Mouse (Mus musculus): Measurements from ENCODE around the gene C1galt1c1.
A peak's percentile ranks its signal among the peaks of the same experiment; 100 is the strongest.

Gene C1galt1c1

DNA sequence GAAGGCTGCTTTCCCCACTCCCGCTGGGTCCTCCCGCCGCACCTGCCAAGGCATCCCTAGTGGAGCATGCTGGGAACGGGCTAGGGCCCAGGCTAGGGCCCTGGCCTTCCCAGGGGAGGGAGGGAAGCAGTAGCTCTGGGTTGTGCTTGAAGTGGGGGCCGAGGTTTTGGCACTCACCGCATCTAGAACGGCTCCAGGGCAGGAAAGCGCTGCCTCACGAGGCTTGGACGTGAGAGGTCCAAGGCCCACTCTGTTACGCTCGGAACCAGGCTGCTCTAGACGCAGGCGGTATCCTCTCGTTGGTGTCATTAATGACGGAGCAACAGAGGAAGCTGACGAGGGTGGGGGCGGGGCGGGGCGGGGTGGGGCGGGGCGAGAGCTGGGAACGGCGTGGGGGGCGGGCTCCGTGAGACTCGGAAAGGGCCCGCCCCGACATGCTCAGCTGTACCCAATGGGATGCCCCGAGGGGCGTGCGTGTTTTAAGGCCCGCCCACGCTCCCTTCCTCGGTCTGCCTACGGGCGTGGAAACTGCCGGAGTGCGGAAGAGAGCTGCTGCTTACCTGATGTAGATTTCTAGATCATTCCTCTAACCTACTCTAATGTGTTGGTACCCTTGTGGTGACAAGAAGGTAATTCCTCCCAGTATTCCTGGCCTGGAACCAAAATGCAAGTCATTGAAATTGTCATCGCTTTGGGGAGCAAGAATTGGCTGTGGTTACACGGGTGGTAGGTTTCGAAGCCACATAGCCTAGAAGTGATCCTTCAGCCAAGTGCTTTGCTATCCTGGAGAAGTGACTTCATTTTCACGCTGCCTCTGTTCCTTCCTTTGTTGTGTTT, at the start of gene C1galt1c1:
Gene C1galt1c1 (minus strand): TSS at position 287 of the 837 bp plus-strand sequence.
- DNase-seq (ENCODE audit: low spot score in 2 of 2): peak; percentile 89 to 93

DNA sequence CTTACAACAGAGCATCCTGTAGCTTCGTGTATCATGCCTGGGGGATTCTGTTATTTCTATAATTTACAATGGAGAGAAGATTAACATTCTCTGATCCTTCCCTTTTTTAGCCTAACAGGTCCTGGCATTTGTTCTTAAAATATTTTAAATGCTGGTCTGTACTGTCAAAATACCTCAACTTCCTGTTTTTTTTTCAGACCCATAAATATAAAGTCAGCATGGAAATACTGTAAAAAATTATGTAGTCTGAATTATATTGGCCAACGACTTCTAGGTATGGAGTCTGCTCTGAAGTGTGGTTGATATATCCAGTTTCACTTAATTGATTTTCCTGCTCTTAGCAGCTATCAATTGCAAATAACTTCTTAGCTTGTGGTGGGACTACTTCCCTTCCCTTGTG, 47.1 kb upstream of the C1galt1c1 start:
- DNase-seq (ENCODE audit: low spot score in 2 of 2): no peak

DNA sequence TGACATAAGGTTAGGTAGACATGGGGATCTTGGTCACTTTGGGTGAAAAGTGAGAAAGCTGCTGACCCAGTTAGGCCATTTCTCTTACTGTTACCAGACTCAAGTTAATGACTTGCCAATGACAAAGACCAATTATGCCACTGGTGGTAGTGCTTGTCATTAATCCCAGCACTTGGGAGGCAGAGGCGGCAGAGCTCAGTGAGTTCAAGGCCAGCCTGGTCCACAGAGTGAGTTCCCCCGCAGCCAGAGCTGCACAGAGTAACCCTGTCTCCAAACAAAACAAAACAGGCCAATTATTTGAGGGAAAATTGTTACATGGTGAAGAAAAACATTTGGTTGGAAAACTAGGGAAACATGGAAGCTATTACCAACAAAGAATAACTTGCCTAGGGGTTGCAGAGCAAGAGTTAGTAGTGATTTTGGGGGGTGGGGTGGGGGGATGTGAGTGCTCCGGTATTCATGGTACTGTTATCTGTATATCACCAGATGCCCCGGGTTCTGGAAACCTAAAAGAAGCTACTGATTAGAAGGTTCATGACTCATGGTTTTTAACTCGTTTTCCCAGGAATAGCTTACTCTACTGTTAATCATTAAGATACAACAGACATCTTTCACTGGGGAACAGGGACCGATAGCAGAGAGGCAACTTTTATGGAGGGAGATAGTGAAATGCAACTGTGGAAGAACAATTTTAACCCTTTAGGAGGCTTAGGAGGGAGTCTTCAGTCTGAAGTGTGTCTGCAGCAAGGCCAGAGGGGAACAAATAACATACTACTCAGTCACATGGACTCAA, 34.4 kb upstream of the C1galt1c1 start:
- no peak for DNase-seq (ENCODE audit: low spot score in 2 of 2)

DNA sequence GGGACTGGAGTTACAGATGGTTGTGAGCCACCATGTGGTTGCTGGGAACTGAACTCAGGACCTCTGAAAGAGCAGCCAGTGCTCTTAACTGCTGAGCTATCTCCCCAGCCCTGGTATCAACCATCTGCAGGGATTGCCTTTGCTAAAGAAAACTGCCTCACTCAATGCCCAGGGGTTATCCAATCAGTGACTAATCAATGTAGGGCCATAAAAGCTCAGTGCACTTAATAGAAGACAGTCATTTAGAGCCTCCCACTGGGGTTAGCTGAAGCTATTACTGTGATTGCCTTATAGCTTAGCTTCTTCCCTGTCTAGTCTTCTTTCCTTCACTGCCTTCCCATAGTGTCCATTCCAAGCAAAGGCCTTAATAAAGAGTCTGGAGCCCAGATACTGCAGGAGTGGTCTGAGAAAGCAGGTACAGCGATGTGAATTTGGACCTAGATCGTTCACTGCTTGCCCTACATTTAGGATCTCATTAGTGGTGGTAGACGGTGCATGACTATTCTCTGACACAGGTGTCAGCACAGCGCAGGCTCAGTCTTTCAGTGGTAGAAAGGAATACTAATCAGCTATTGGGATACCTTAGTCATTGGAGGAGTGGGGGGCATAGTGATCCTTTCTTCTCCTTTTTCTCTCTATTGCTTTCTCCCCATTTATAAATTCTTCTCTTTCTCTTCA, 21.5 kb upstream of the C1galt1c1 start:
- DNase-seq (ENCODE audit: low spot score in 2 of 2): no peak

DNA sequence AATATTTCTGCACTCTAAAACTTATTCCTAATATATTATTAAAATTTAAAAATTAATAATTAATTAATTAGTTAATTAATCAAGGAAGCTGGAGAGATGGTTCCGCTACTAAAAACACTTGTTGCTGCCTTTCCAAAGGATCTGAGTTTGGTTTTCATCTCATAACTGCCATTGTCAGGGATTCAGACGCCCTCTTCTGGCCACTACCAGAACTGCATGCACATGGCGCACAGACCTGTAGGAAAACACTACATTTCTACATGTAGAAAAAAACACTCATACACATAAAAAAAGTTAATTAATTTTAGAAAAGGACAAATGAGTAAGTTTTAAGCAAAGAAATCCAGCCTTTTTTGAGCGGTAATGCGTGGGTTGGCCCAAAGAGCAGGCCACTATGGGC, 19.8 kb upstream of the C1galt1c1 start:
- DNase-seq (ENCODE audit: low spot score in 2 of 2): no peak

DNA sequence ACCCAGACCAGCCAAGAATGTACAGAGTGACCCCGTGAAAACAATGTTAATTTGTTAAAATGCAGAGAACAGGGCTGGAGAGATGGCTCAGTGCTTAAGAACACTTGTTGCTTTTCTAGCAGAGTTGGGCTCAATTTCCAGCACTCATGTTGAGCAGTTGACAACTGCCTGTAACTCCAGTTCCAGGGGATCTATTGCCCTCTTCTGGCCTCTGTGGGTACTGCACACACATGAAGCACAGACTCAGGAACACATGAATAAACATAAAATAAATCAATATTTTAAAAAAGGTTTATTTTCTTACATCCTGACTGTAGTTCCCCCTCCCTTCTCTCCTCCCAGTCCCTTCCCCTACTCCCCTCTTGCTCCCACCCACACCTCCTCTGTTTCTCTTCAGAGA, 18.3 kb upstream of the C1galt1c1 start:
- no peak for DNase-seq (ENCODE audit: low spot score in 2 of 2)

DNA sequence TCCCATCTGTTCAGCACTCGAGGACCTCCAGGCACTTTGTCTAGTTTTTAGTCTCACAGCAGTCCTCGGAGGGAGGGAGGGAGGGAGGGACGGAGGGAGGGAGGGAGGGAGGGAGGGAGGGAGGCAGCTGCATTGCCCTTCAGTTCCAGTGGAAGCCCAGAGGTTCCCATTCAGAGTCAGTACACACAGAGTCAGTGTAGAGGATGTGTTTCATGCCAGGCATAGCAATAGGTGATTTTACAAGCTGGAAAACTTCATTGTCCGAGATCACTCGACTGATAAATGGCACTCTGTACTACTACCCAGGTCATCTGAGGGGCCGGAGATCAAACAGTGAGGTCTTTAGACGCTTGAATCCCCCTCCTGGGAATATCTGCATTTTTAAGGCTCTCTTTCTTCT, 16.3 kb upstream of the C1galt1c1 start:
- DNase-seq (ENCODE audit: low spot score in 2 of 2): no peak

DNA sequence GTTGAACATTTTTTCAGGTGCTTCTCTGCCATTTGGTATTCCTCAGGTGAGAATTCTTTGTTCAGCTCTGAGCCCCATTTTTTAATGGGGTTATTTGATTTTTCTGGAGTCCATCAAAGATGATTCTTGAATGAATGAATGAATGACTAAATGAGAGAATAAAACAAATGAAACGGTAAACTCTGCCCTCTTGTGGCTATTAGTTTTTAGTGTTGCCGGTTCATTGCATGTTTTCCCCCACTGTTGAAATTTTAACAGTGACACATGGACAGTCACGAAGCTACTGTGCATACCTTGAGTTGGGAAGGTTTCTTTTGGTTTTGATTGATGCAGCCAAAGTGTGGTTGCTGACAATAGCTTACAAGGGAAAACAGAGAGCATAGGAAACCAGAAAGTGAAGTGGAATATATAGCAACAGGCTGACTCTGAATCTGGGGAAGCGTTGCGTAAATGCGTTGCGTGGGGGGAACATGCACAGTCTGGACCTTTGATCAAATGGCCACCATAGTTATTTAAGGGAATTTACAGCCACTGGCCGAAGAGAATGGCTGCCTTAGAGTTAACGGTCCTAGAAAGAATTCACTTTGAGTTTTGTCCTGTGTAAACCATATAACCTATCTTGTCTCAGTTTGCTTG, 15.6 kb upstream of the C1galt1c1 start:
- DNase-seq (ENCODE audit: low spot score in 2 of 2): no peak

DNA sequence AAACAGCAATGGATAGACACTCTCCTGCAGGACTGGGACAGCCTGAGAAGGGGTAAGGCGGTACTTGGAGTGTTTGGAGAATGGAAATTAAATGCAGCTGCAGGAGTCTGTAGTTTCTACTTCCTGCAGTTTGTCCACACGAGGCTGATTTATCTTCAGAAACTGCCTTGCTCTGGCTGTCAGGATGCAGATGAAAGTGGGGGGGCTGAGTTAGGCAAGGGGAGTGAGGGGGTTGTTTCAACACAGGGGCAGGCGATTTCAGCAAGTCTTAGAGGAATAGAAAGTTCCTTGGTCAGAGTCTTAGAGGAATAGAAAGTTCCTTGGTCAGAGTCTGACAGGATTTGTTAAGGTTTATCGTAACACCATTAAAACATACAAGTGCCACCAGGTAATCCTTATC, 7.3 kb upstream of the C1galt1c1 start:
- DNase-seq (ENCODE audit: low spot score in 2 of 2): no peak

DNA sequence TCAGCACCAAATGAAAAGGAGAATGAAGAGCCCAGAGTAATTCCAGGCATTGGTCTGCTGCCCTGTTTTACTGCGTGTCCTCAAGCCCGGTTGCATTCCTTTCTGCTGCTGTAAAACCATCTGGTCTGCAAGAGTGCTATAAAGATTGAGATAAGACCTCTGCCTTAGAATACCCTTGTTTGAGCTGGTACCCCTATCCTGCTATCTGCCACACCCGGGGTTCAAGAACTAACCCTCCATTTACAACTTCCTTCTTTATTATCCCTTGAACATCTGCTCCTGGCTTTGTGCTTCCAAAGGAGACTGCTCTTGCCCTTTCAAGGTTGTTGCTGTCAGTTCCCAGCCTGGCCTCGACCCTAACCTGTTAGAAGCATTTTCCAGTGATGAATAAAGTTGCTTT, 6.5 kb upstream of the C1galt1c1 start:
- DNase-seq (ENCODE audit: low spot score in 2 of 2): no peak

DNA sequence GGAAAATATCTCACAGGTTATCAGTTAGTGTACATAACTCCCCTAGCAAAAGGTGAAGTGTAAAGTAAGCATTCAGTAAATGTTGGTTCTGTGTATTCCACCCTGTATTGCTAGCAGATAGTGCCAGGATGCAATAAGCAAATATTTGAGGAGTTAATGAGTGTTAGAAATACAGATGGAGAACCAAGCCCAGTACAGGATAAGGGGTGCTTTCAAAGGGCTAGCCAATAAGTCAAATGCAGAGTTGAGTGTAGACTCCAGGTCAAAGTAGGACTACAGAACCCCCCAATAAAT, 698 bp upstream of the C1galt1c1 start:
- DNase-seq (ENCODE audit: low spot score in 2 of 2): no peak

DNA sequence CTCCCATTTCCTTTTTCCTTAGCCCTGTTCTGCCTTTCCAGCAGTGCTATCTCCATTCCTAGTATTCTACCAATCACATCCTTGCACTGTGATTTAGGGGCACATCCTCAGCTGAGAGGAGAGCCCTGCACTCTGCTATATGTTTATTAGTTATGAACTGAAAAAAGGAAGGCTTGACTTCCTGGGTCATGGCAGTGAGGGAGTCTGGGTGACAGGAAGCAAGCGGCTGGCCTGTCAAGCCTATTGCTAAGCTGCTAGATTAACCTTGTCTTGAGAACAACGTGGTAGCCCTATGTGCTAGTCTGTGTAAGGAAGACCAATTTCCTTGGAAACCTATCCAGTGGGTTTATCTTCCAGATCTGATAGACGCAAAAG, 33.9 kb downstream of the C1galt1c1 start:
- peak in 1 of 2 experiments; percentile 10 for DNase-seq (ENCODE audit: low spot score in 2 of 2)

DNA sequence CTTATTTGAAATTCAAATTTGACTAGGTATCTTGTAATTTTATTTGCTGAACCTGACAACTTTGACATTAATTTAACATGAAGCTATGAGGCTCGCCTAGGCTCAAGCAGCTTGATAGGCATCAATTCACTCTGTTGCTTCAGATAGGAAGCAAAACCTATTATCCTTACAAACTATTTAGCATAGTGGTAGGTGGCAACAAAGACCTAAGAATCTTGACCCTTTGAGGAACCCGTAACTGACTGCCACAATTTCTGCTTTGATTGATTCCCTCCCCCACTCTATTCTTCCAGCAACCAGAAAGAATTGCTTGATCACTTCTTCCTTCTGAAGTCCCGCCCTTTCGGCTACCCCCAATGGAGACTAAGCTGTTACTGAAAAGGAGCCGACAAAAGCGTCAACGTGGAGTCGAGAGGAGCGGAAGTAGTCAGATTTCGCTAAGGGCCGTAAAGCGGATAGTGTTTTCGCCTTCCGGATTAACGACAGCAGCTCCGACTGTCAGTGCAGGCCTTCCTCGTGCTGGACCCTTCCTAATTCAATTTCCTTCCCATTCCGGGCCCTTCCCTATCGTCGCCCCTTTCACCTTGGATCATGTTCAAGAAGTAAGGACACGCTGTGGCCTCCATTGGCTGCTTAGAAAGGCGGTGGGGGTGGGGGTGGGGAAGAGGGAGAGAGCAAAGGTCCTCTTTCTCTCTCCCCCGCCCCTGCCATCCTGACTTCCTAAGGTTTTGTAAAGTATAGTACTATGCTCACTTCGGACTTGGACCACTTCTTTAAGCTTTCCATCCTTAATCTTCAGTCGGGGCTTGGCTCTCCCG, 34.5 kb downstream of the C1galt1c1 start, which contains the start of gene Mcts1:
Gene Mcts1 (plus strand): TSS at position 402 of the 818 bp plus-strand sequence.
- DNase-seq (ENCODE audit: low spot score in 2 of 2): peak; percentile 48 to 66

DNA sequence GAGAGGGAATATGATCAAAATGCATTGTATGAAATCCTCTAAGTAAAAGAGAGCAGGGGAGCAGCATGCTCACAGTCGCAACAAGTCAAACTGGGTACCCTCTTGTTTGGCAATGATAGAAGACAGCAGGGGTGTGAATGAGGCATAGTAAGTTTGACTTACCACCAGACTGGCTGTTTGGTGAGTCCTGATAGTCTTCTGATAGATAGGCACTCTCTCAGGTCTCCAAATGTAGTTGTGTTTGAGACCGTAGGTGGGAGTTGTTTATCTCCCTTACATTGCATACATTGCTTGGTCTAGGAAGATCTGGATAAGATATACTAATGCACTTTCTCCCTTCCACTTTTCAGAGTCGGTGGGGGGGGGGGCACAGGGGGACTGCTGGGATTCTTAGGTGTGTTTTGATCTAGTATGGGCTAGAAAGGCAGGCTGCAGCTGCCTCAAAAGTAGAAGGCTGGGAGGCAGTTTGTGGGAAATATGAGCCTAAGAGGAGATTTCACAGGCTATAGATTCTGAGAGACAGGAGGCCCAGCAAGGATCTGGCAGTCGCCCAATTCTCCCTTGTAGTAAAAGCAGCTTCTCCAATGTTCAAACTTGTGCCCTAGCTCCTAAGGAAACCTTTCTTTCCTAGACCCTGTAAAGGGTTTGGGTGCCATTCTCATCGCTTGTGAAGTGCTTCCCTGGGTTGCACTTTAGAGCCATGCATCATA, 41.6 kb downstream of the C1galt1c1 start:
- DNase-seq (ENCODE audit: low spot score in 2 of 2): no peak

DNA sequence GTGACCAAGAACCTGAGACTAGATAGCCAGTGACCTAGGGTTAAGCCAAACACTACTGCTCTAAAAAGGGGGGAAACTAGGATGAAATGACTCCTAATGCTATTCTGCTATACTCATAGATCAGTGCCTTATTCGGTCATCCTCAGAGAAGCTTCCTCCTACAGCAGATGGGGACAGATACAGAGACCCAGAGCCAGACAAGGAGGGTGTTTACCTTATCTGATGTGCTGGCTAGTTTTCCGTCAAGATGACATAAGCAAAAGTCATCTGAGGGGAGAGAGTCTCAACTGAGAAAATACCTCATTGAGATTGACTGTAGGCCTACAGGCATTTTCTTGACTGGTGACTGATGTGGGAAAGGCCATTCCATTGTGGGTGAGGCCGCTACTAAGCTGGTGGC, 43.1 kb downstream of the C1galt1c1 start:
- DNase-seq (ENCODE audit: low spot score in 2 of 2): no peak

DNA sequence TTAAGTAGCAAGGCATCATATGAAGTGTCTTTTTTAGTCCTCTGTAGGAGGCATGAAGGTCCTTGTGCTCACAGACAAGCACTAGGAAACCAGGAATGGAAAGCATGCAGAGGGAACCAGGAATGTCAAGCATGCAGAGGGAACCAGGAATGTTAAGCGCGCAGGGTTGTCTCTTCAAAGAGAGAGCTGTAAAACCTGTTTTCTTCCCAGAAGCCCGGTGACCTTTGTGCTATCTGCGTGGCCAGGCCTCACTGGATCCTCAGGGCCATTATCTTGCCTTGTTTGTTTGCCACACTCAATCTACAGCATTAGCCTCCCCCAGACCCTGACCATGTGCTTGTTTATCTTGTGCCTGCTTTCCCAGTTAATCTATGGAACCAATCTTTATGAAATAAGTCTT, 45.1 kb downstream of the C1galt1c1 start:
- no peak for DNase-seq (ENCODE audit: low spot score in 2 of 2)

DNA sequence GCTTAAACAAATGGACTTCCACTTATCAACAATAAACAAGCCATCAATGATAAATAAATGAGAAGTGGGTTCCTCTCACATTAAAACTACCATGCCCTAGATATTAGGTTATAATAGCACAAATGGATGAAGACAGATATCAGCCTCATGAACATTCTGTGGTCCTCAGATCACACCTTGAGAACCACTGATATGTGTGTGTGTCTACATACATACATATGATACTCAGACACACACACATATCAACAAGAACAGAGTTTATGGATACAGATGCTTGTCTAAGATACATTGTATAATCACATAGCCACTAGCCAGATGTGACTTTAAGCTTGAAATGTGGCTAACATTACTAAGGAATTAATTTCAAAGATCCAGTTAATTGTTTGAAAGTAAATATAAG, 51.6 kb downstream of the C1galt1c1 start:
- no peak for DNase-seq (ENCODE audit: low spot score in 2 of 2)

DNA sequence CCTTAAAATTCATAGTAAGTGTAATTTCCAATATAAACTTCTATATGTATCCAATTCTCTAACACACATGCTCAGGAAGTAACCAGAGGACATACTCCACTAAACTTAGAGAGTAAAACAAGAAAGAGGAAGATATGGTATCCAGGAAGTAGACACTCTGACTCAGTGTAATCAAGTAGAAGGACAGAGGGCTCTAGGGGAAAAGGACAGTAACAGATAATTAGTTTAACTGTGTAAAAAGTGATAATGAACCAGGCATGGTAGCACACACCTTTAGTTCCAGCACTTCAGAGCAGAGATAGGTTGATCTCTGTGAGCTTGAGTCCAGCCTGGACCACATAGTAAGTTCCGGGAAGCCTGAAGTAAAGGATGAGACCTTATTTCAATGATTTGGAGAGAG, 53.7 kb downstream of the C1galt1c1 start:
- DNase-seq (ENCODE audit: low spot score in 2 of 2): no peak
